Mouse (Mus musculus): ENCODE data around the gene Rap1b.

Rap1b gene

DNA sequence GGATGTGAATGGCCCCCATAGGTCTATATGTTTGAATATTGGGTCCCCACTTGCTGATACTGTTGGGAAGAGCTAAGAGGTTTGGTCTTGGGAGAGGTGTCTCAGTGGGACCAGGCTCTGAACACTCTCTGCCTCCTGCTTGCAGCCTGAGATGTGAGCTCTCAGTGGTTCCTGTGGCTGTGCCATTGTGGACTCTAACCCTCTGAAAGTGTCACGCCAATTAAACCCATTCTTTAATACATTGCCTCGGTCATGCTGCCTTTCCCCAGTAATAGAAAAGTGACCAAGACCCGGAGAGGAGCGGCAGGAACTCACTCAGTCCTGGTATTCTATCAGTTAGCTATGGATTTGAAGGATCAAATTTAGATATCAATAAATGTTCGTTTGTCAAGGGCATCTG is 12.4 kb upstream of the Rap1b start:
- peak; percentile 31 for DNase-seq (ENCODE audit: low spot score)

DNA sequence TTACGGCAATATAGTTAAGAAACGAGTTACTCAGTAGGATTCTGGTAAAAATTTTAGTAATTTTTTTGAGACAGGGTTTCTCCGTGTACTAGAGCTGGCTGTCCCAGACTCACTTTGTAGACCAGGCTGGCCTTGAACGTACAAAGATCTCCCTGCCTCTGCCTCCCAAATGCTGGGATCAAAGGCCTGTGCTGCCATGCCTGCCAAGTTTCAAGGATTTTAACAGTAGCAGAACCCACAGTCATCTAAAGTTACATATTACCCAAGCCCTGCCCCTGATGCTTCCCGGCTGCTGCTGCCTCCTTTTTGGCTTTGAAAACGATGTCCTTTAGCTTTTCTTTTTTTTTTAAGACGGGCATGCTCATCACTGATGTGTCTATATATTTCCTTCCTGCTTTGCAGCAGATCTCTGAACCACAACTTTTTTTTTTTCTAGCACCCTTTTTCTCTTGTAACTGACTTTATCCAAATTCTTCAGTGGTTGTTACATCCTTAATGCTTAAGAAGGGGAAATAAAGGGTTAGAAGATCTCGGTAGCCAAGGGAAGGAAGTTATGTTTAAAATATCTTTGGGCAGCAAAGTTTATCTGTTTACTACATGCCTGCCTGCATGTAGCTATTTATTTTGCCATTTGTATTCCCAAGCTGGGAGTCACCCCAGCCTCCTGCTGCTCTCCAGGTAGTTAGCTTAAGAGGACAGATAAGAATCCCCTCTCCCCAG is 10.3 kb upstream of the Rap1b start:
- DNase-seq (ENCODE audit: low spot score), result no peak

GRCm38 (mm10) chr10:117852648-117853192 is 6.9 kb upstream of the Rap1b start:
- peak; percentile 22 for DNase-seq (ENCODE audit: low spot score)

DNA sequence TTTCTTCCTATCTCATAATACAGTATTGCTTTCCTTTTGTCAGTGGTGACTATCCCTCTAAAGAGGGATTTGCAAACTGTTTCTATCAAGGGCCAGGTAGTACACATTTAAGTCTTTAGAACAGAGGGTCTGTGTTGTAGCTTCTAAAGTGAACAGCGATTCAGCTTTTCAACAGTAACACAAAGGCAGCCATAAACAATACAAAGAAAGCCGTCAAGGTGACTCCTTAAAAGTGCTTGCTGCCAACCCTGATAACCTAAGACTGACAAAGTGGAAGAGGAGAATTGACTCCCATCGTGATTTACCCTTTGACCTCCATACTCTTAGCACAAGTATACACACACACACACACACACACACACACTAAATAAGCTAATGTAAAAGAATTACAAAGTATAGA is 3.1 kb upstream of the Rap1b start:
- DNase-seq (ENCODE audit: low spot score), result no peak

- peak; percentile 27 for DNase-seq (ENCODE audit: low spot score)
These were observed 961 bp upstream of the Rap1b start for GRCm38 (mm10) chr10:117846796-117847195.

GRCm38 (mm10) chr10:117846260-117846632 is 411 bp upstream of the Rap1b start:
- peak; percentile 87 for DNase-seq (ENCODE audit: low spot score)

- peak; percentile 71 for DNase-seq (ENCODE audit: low spot score)
These were observed 846 bp downstream of the Rap1b start for GRCm38 (mm10) chr10:117844782-117845596.

GRCm38 (mm10) chr10:117844279-117844678 is 1.6 kb downstream of the Rap1b start:
- no peak for DNase-seq (ENCODE audit: low spot score)

DNA sequence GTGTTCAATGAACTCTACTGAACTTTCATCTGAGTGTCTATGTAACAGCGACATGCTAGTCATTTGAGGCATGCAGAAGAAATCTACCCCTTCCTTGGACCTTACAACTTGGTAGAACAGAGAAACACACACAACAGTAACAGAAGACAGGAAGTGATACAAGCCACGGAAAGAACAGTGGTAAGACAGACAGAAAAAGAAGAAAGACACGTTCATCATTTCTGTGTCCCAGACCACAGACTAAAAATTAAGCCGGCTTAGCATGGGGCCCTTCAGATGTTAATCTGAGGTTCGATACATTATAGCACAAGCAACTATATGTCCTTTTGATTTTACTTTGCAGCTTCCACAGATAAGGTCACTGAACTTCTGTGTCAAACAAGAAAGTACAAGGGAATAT is 2.1 kb downstream of the Rap1b start:
- no peak for DNase-seq (ENCODE audit: low spot score)

- no peak for DNase-seq (ENCODE audit: low spot score)
These were observed 4.1 kb downstream of the Rap1b start for GRCm38 (mm10) chr10:117841765-117842164.

DNA sequence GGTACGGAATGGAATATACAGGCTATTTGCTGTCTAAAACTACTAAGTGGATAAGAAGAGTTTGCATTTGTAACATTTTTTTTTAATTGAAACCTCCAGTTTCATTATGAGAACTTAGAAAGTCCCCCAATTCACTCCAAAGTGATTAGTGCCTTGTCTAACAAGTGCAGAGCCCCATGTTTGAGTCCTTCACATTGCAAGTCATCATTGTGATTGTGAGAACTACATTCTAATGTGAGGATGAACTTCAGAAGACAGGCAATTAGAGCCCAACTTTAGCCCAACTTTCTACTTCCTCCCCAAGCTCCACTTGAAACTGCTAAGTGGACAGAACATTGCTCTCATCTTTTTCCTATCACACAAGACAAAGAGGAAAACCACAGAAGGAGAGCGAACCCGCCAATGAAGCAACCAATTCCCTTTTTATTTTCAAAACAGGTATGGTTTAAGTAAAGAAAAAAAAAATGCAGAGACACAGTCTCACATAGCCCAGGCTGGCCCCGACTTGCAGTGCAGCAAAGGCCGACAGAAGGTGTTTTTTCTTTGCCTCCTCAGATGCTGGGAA is 5.3 kb downstream of the Rap1b start:
- no peak for DNase-seq (ENCODE audit: low spot score)

GRCm38 (mm10) chr10:117839737-117840136 is 6.1 kb downstream of the Rap1b start:
- DNase-seq (ENCODE audit: low spot score), result no peak

- DNase-seq (ENCODE audit: low spot score), result no peak
These were observed 6.9 kb downstream of the Rap1b start for GRCm38 (mm10) chr10:117838924-117839323.

- DNase-seq (ENCODE audit: low spot score), result no peak
These were observed 9.5 kb downstream of the Rap1b start for GRCm38 (mm10) chr10:117836354-117836753.

- DNase-seq (ENCODE audit: low spot score), result no peak
These were observed 10.4 kb downstream of the Rap1b start for GRCm38 (mm10) chr10:117835453-117835852.

DNA sequence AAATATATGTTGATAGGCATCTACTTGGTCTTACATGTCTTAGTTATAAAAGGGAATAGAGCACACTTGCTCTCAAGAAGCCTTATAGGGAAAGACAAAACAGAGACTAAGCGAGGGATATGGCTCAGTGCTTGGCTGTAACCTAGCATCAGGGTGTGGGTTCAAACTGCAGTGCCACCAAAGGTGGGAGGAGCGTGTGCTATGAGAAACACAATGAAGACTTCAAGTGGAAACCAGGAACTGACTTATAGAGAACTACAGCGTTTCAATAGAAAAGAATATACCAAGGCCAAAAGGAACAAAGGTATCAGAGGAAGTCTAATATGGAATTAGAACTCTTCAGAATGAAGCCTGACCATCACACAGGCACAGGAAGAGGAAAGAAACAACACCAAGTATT is 15.0 kb downstream of the Rap1b start:
- no peak for DNase-seq (ENCODE audit: low spot score)

DNA sequence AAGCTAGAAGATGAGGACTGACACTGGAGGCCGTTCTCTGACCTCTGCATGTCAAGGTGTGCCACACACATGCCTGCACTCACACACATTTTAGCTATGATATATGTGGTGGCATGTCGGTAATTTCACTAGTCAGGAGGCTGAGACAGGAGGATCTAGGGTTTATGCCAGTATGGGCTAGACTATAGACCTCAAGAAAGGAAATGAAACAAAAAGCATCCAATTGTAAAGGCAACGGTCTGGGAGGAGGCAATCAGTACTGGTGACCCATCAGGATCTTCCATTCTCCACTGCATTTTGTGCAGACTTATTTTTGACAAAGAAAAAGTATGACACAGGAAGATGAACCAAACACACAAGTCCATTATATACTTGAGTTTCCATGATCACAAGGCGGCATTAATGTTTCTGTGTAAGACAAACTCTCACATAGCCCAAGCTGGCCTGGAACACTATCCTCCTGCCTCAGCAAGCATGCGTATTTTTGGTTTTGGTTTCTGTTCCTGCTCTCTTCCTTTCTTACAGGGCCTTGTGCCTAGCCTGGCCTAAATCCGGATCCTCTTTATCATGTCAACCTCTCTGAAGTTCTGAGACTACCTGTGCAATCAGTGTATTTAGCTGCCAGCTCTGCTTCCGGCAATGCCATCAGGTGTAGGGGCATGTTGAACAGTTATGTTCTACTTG is 16.2 kb downstream of the Rap1b start:
- DNase-seq (ENCODE audit: low spot score), result no peak

- no peak for DNase-seq (ENCODE audit: low spot score)
These were observed 16.8 kb downstream of the Rap1b start for GRCm38 (mm10) chr10:117829022-117829421.

GRCm38 (mm10) chr10:117828536-117828935 is 17.3 kb downstream of the Rap1b start:
- no peak for DNase-seq (ENCODE audit: low spot score)

GRCm38 (mm10) chr10:117824647-117825046 is 21.2 kb downstream of the Rap1b start:
- no peak for DNase-seq (ENCODE audit: low spot score)

- DNase-seq (ENCODE audit: low spot score), result no peak
These were observed 21.7 kb downstream of the Rap1b start for GRCm38 (mm10) chr10:117824139-117824538.

GRCm38 (mm10) chr10:117823321-117823720 is 22.5 kb downstream of the Rap1b start:
- no peak for DNase-seq (ENCODE audit: low spot score)
